Mouse (Mus musculus) stomach, adult 2 months (tissue): Measurements from ENCODE around the gene Mef2d. TPM values are rescaled to one million over a fixed set of nuclear protein-coding genes. Genes with fewer than 3 reads are reported as not detected.

Experiments
- polyA plus RNA-seq: library from polyadenylated mRNA; depleted of rRNA; stranded (reverse); fragments of >200 nt; gene quantifications from 2 replicates; pipeline ENCODE4 v1.2.3, GENCODE M21; 2012; rRNA removed

Mef2d gene
- 50.8 and 55.8 TPM in 2 replicates for polyA plus RNA-seq

DNA sequence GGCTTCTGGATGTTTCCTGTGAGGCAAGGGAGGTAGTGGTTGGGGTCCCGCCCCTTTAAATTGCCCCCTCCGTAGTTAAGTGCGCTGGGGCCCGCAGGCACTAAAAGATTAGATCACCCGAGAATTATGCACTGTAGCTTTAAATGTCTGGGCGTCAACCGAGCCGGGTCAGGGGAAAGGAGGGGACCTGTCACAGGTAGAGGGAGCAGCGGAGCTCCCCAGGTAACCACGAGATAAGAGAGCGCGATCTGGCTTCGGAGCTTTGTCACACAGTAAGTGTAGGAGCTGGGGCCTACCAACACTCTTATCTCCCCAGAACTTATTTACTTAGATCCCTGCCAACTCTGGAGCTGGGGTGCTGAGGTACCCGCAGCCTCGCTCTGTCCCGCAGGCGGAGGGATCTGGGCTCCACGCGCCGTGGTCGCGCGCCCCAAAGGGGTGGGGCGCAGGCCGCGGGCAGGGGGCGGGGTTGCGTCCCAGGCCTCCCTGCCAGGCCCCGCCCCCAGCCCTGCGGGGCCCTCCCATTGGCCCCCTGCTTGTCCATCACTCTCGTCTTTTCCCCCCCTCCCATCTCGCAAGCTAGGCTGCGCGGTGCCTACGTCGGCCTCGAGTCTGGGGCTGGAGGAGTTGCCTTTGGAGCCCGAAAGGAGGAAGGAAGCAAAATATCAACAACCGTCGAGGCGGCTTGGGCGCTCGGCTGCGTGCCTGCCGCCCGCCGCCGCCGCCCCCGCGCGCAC, at the start of gene Mef2d:
Gene Mef2d (plus strand): TSS at position 586 of the 737 bp plus-strand sequence.

Other genes with a start within 250 kb of the Mef2d start
- 28.9 and 30.2 TPM in 2 replicates for gene Hdgf, start 236.1 kb upstream of the Mef2d start, polyA plus RNA-seq
- gene Mrpl24, start 222.9 kb upstream of the Mef2d start, polyA plus RNA-seq: 9.8 and 10.8 TPM in 2 replicates
- 4.0 and 4.7 TPM in 2 replicates for gene Isg20l2, start 212.1 kb upstream of the Mef2d start, polyA plus RNA-seq
- 11.2 and 19.0 TPM in 2 replicates for gene Rrnad1, start 211.7 kb upstream of the Mef2d start, polyA plus RNA-seq
- gene Crabp2, start 193.7 kb upstream of the Mef2d start, polyA plus RNA-seq: 9.3 and 9.4 TPM in 2 replicates
- 1.2 and 1.7 TPM in 2 replicates for gene Nes, start 171.3 kb upstream of the Mef2d start, polyA plus RNA-seq
- gene Bcan, start 142.1 kb upstream of the Mef2d start, polyA plus RNA-seq: 0.26 and 0.44 TPM in 2 replicates
- gene Hapln2, start 114.8 kb upstream of the Mef2d start, polyA plus RNA-seq: not detected in 2 replicates
- gene Gpatch4, start 99.3 kb upstream of the Mef2d start, polyA plus RNA-seq: 1.7 and 2.1 TPM in 2 replicates
- 37.1 and 38.2 TPM in 2 replicates for gene Naxe, start 83.9 kb upstream of the Mef2d start, polyA plus RNA-seq
- not detected in 2 replicates for gene Ttc24, start 64.1 kb upstream of the Mef2d start, polyA plus RNA-seq
- 4.7 and 5.7 TPM in 2 replicates for gene Iqgap3, start 60.4 kb upstream of the Mef2d start, polyA plus RNA-seq
- gene Rhbg, start 112.3 kb downstream of the Mef2d start, polyA plus RNA-seq: 7.9 and 9.9 TPM in 2 replicates
- gene Gm38392, start 144.8 kb downstream of the Mef2d start, polyA plus RNA-seq: not detected in 2 replicates
- 0.30 and 1.5 TPM in 2 replicates for gene Tsacc, start 154.6 kb downstream of the Mef2d start, polyA plus RNA-seq
- gene Cct3, start 154.7 kb downstream of the Mef2d start, polyA plus RNA-seq: 37.5 and 42.1 TPM in 2 replicates
- gene Glmp, start 182.7 kb downstream of the Mef2d start, polyA plus RNA-seq: 97.7 and 101 TPM in 2 replicates
- gene Tmem79, start 193.8 kb downstream of the Mef2d start, polyA plus RNA-seq: 40.7 and 48.8 TPM in 2 replicates
- gene Smg5, start 193.9 kb downstream of the Mef2d start, polyA plus RNA-seq: 42.3 and 43.1 TPM in 2 replicates
- gene Paqr6, start 222.2 kb downstream of the Mef2d start, polyA plus RNA-seq: 8.0 and 8.7 TPM in 2 replicates
- 46.2 and 131 TPM in 2 replicates for gene Bglap3, start 230.4 kb downstream of the Mef2d start, polyA plus RNA-seq
- 3.0 and 4.0 TPM in 2 replicates for gene Bglap2, start 236.3 kb downstream of the Mef2d start, polyA plus RNA-seq
- 1.2 TPM in 1 of 2 replicates, not detected in the other for gene Bglap, start 242.1 kb downstream of the Mef2d start, polyA plus RNA-seq